Mouse (Mus musculus) bone marrow macrophage, adult 2 months (primary cell): ENCODE measurements at regions not wholly inside any gene's neighbourhood (a gene's known extent, or its start where the extent isn't known, plus 50 kb on each side); places are given as distances from the start of the nearest gene placed in this dataset.

Experiments used
- H3K27ac ChIP-seq: 2 replicates; pipeline ENCODE4 v1.5.1; 2012; ENCODE audit warnings: low read depth, low read length; ENCODE audit not compliant: insufficient read depth
- H3K4me1 ChIP-seq: 2 replicates; pipeline ENCODE4 v1.6.1; 2012; ENCODE audit warnings: low read length; ENCODE audit not compliant: control insufficient read depth, insufficient read depth
- H3K4me3 ChIP-seq: 2 replicates; pipeline ENCODE4 v1.5.1; 2012; ENCODE audit warnings: mild to moderate bottlenecking, low read length, moderate library complexity; ENCODE audit not compliant: insufficient read depth
- CTCF ChIP-seq: IDR thresholded peaks from 2 replicates; pipeline ENCODE4 v1.5.1; 2012; ENCODE audit warnings: low read depth, mild to moderate bottlenecking, low read length, moderate library complexity
- POLR2A ChIP-seq: IDR thresholded peaks from 2 replicates; pipeline ENCODE4 v1.6.1; 2012; ENCODE audit warnings: mild to moderate bottlenecking, low read depth, low read length, borderline replicate concordance

DNA sequence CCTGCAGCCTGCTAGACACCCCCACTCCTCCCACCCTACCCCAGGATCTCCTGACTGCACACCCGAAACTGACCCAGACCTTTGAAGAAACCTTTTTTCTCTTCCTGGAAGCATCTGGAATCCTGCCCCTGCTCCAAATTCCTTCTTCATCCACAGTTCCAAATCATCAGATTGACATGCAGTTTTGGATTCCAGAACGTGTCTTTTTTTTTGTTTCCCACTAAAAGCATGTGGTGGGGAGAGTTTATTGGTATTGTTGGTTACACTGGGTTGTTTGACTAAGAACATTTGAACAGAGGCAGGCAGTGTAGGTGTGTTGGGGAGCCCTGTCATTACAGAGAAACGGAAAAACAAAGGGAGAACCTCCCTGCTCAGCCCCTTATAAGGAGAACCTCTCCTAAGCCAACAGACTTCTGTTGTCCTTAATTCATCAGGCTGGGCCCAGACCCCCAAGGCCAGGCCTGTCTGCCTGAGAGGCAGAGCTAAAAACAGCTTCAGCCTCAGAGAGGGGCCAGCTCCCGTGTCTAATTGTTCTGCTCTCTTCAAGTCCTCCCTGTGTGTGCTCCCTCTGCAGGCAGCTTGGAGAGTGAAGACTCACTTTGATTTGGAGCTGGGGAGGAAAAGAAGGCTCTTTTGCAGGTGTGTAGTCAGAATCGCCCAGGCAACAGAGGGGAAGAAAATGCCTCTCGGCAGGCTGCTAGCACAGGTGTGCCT, 187.3 kb upstream of the Cdh5 start:
- TF ChIP-seq POLR2A (no peak), CTCF (no peak)
- H3K4me1 ChIP-seq = no peaks in the 10 kb centered on the region
- H3K27ac ChIP-seq = no peak overlapping the region
- no peak overlapping the region for H3K4me3 ChIP-seq

DNA sequence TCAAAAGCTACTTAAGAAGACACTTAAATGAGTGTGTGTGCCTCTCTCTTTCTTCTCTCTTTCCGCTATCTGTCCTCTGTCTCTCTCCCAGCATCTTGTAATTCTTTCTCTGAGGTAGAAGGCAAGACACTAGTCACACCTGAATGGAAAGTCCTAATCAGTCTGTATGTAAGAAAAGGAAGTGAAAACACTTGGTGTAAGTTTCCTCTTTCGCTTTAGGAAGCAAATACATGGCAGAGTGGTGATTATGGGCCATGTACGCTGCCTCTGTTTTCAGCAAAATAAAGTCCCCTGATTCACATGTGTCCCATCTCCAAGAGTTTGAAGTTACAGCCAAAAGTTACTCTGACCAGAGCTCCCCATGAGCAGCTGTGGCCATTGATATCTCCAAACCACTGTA, 182.1 kb upstream of the Cdh5 start:
- no peak overlapping the region for H3K27ac ChIP-seq

DNA sequence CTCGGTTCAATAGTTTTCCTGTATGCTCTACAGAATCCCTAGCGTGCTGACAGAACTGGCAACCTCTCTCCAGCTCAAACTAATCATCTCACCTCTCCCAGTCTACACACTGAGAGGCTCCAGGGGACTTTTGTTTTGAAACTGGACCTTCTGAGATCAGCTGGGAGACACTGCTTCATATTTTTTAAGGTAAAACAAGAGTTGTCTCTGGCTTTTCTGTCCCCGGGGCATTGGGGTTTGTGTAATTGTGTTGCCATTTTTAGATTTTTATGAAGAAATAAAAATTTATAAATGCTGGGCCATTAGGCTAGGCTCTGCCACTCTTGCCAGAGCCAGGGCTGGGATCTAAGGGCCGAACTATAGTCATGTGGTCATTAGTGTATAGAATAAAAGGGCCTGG, 179.8 kb upstream of the Cdh5 start:
- TF ChIP-seq CTCF (no peak), POLR2A (no peak)
- no peak overlapping the region for H3K27ac ChIP-seq
- H3K4me3 ChIP-seq = no peak overlapping the region
- no peaks in the 10 kb centered on the region for H3K4me1 ChIP-seq

More for the DNA sequence above, 182.1 kb upstream of the Cdh5 start:
- Histone ChIP-seq H3K4me1 (no peaks in the 10 kb centered on the region), H3K4me3 (no peak overlapping the region)
- no peak for TF ChIP-seq POLR2A
- TF ChIP-seq CTCF = no peak

DNA sequence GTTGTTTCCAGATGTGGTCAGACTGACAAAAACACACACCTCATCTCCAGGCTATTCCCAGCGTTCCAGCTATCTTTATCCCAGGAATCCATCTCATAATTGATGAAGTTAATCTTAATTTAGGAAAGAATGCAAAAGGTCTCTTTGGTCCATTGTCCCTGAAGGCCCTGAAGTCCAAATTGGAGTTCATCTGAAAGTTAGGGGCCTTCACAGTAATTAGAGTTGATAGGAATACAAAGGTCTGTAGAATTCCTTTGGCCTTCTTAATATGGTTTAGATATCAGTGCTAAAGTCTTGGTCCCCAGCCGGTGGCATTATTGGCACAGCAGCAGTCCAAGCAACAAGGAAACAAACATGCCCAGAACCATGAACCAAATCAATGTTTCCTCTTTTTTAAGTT, 178.7 kb upstream of the Cdh5 start:
- no peaks in the 10 kb centered on the region for H3K4me1 ChIP-seq
- no peak overlapping the region for H3K27ac ChIP-seq
- no peak for TF ChIP-seq POLR2A
- no peak for TF ChIP-seq CTCF
- H3K4me3 ChIP-seq = no peak overlapping the region

DNA sequence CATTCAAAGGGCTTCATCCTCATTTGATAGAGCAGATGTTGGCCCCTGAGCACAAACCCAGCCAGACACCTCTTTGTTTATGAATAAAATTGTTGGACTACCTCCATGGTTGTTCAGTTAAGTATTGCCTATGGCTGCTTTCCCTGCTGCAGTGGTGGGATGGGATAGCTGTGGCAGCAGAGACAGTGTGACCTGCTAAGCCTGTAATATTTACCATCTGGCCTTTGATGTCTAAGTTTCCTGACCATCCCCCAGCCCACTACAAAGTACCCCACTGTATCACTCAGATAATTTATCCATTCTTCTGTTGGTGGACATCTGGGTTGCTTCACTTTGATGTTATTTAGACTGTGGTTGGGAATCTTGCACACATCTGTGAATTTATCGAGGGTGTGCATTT, 168.7 kb upstream of the Cdh5 start:
- TF ChIP-seq POLR2A (no peak), CTCF (no peak)
- H3K4me1 ChIP-seq = no peaks in the 10 kb centered on the region
- H3K4me3 ChIP-seq = no peak overlapping the region
- no peak overlapping the region for H3K27ac ChIP-seq

DNA sequence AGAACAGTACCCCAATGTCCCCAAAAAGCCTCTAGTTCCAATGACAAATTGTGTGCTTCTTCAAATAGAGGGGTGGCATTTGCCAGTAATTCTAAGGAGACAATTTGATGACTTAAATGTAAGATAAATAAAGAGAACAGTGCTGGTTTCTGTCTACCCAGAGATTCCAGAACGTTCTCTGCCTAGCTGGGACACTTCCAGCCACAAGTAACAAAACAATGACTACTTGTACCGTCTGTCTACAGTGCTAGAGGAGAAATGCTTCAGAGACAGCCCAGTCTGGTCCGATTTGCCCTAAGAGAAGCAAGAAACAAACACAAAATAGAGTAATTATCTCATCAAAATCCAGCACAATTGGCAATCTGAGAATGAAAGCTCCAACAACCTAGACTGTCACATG, 164.9 kb upstream of the Cdh5 start:
- TF ChIP-seq POLR2A (no peak), CTCF (no peak)
- no peak overlapping the region for H3K4me3 ChIP-seq

DNA sequence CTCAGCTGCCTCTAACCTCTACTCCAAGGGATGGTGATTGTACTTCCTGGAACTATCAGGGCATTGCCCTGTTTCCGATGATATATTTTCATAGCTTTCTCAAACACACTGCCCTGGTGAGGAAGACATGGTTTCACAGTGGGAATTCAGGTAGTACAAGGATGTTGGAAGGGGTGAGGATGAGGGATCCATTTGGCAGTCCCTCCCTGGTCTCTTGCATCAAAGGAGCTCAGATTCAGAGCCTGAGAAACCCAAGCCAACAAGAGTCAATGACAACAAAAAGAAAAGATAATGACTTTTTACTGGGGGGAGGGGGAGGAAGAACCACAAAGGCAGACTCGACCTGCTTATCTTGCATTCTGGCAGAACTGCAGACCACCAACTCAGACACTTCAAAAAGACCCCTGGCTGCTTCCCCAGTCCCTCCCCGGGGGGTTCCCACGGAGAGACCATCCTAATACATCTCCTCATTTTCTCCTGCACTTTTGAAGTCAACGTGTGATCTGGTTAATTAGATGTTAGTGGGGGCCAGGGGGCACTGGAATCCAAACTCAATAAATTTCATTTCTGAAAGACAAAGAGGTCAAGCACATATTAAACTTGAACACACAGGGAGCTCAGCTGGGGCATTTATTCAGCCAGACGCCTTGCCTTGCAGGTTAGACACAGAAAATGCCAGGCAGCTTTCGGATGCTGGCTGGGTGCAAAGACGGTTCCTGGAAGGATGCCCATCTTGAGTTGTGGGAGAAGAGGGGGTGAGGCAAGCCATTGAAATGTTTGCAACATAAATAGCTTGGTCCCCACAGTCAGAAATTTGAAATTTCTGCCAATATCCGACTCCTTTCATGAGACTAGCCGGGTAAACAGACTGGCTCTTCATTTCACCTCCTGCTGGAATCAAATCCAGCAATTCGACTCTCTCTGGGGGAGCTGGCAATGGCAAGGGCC, 162.9 kb upstream of the Cdh5 start:
- Histone ChIP-seq H3K27ac (no peak overlapping the region), H3K4me3 (no peak overlapping the region), H3K4me1 (no peaks in the 10 kb centered on the region)
- no peak for TF ChIP-seq POLR2A
- no peak for TF ChIP-seq CTCF

More for the DNA sequence above, 164.9 kb upstream of the Cdh5 start:
- H3K4me1 ChIP-seq = no peaks in the 10 kb centered on the region
- no peak overlapping the region for H3K27ac ChIP-seq

DNA sequence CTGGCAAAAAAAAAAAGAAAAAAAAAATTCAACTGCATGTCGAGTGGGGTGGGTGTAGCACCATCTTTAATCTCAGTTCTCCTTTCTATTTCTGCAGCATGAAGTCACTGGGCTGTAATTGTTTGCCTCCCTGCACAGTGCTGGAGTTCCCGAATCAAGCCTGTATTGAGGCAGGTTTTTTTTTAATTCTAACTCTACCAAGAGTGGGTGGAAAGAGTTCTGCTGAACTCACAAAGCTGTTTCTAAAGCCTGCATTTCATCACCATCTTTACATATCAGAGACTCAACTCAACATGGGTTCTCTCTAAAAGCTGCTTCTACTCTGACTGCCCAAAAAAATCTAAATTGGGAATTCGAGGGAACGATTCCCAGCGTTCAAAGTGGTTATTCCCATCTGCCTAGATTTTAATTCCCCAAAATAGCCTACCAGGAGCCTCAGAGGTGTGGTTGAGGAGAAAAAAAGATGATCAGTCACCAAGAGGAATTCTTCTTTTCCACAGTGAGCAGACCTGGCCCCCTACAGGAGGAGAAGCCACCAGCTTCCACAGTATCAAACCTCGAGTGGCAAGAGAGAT, 160.4 kb upstream of the Cdh5 start:
- TF ChIP-seq POLR2A = no peak

DNA sequence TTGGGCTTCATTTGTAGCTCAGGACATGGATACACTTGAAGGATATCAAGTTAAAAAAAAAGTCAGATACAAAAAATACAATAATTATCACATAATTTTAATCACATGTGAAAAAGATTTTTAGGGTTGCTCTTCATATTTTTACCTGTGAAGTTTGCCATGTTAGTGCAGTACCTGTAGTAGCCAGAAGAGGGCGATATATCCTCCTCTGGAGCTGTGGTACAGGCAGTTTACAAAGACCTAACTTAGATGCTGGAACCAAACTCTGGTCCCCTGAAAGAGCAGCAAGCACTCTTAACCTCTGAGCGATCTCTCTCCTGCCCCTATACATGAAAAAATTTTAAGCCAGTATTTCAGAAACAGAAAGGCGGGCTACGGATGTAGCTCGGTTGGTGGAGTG, 153.0 kb upstream of the Cdh5 start:
- TF ChIP-seq CTCF (no peak), POLR2A (no peak)
- Histone ChIP-seq H3K4me1 (no peaks in the 10 kb centered on the region), H3K4me3 (no peak overlapping the region), H3K27ac (no peak overlapping the region)

More for the DNA sequence above, 160.4 kb upstream of the Cdh5 start:
- H3K4me1 ChIP-seq = no peaks in the 10 kb centered on the region
- H3K4me3 ChIP-seq = no peak overlapping the region
- H3K27ac ChIP-seq = no peak overlapping the region

DNA sequence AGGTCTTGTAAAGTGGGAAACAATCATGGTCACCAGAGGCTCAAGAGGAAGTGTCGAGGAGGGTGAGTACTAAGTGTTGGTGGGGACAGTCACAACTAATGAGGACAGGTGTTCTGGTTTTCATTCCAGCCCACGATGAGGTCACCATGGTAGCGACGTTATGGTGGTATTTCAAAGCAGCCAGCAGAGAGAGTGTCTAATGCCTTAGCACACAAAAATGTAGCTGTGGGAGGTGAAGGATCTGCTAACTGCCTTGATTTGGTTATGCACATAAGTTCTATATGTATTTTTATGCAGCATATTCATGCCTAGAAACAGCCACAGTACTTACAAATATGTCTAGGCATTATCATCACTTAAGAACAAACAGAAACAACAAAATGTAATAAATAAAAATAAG, 151.0 kb upstream of the Cdh5 start:
- Histone ChIP-seq H3K4me1 (no peaks in the 10 kb centered on the region), H3K27ac (no peak overlapping the region), H3K4me3 (no peak overlapping the region)
- TF ChIP-seq POLR2A (no peak), CTCF (no peak)
